Mouse (Mus musculus) liver, adult 2 months (tissue): ENCODE results near the gene Zmynd8.

Experiments
- CTCF ChIP-seq: fragments of 200-500 bp; IDR thresholded peaks from 2 replicates; pipeline ENCODE4 v1.5.1; 2011; ENCODE audit warnings: low read depth, low read length, control low read depth
- POLR2A ChIP-seq: fragments of 200-500 bp; IDR thresholded peaks from 2 replicates; pipeline ENCODE4 v1.6.1; 2011; ENCODE audit warnings: low read length, control low read depth; ENCODE audit not compliant: insufficient read depth; ENCODE audit errors: extremely low read depth

DNA sequence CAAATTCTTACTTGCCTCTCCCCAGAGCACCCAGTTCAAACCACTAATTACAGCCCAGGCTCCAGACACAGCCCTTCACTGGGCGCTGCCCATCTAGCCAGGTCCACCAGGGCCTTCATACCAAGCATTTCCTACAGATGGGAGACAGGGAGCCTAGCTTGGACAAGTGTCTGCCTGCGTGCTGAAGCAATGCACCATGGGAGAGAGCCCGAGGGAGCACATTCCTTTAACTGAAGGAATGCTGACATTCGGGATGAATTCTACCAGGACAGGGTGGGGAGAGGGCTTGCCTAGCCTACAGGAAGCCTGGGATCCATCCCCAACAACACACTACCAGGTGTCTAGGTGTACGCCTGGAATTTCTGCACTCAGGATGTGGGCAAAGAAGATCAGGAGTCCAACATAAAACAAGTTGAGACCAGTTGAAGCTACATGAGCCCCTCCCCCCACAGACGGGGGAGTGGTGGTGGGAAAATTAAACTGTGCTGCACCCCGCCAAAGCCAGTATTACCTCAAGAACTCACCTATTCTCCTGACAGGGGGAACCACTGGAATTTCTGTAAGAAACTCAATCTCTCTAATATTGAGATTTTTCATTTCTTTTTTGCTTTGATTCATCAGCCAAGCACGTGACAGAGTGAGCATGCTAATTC is 67.1 kb downstream of the Zmynd8 start:
- TF ChIP-seq CTCF (no peak), POLR2A (no peak)
